Comparison of ENCODE assay signal across 22 mouse cellular contexts in genomic region chr11:80585211-80585610, GRCm38 (mm10).
A peak's percentile ranks its signal among the peaks of the same experiment; 100 is the strongest.
DNase-seq lines count a peak whose midpoint lies in the region; ATAC-seq lines count a peak whose summit lies in the region.
"Had no signal": no experiment of that assay in that cellular context is flagged by ENCODE, and none has a peak within 500 bp of the region (broad histone marks: within the 10 kb centered on the region; RNA-seq: fewer than 3 reads in every experiment).

No protein-coding gene starts in this region.

- WGBS in limb, embryonic 11.5 days = 40% methylated on average over 11 of the region's 11 CpGs
- 57% methylated on average over 11 of the region's 11 CpGs for WGBS in limb, embryonic 10.5 days
- 23% methylated on average over 11 of the region's 11 CpGs for WGBS in embryonic facial prominence, embryonic 12.5 days
- WGBS in midbrain, embryonic 12.5 days = 24% methylated on average over 11 of the region's 11 CpGs

- H3K4me1 ChIP-seq in limb, embryonic 11.5 days (ENCODE audit: control insufficient read depth, insufficient read depth, low read length) = no peaks in the 10 kb centered on the region
- peaks cover 23% of the 10 kb centered on the region for H3K4me1 ChIP-seq in limb, embryonic 10.5 days
- H3K4me1 ChIP-seq in embryonic facial prominence, embryonic 12.5 days = peaks cover 12% of the 10 kb centered on the region
- H3K4me1 ChIP-seq in midbrain, embryonic 12.5 days = peaks cover 13% of the 10 kb centered on the region; the same call in 1 of the 2 replicates
- H3K4me1 ChIP-seq: embryonic facial prominence, embryonic 15.5 days had no signal

- H3K36me3 ChIP-seq in limb, embryonic 11.5 days (ENCODE audit: control insufficient read depth, insufficient read depth, low read length) = no peaks in the 10 kb centered on the region
- no peaks in the 10 kb centered on the region for H3K36me3 ChIP-seq in limb, embryonic 10.5 days
- H3K36me3 ChIP-seq in embryonic facial prominence, embryonic 12.5 days = no peaks in the 10 kb centered on the region
- H3K36me3 ChIP-seq in midbrain, embryonic 12.5 days = no peaks in the 10 kb centered on the region
- H3K36me3 ChIP-seq: embryonic facial prominence, embryonic 15.5 days had no signal

- DNase-seq in limb, embryonic 11.5 days (ENCODE audit: low spot score) = peak; percentile 34
- DNase-seq in limb, embryonic 10.5 days (ENCODE audit: low spot score) = no peak
- DNase-seq in spleen, adult 12 weeks (ENCODE audit: low spot score) = no peak
- no peak for DNase-seq in adrenal gland, postnatal 10 days
- DNase-seq in kidney, adult 8-10 months = no peak
- DNase-seq: adrenal gland, adult 2 months; B cell, adult 2 months; cerebellum, adult 2 months; gastrocnemius, postnatal 25 days; heart, adult 2 months; heart, postnatal 14 days; kidney, adult 11 months; kidney, postnatal 4 days; right cerebral cortex, adult 18-20 months; right cerebral cortex, postnatal 4 days; thymus, adult 2 months had no signal

- H3K27ac ChIP-seq in limb, embryonic 11.5 days (replicated peaks; ENCODE audit: low read depth, low read length) = 0 out of 2 replicates have a peak overlapping the region, but pooled peaks have one; percentile 14
- no peak overlapping the region for H3K27ac ChIP-seq in limb, embryonic 10.5 days
- H3K27ac ChIP-seq in embryonic facial prominence, embryonic 12.5 days = peak overlapping the region; percentile 69
- peak overlapping the region; percentile 58 for H3K27ac ChIP-seq in midbrain, embryonic 12.5 days (replicated peaks)
- H3K27ac ChIP-seq: embryonic facial prominence, embryonic 15.5 days; heart, adult 2 months; heart, embryonic 13.5 days; macrophage had no signal

- H3K27me3 ChIP-seq in limb, embryonic 11.5 days (ENCODE audit: control insufficient read depth, insufficient read depth, low read length) = no peaks in the 10 kb centered on the region
- no peaks in the 10 kb centered on the region for H3K27me3 ChIP-seq in limb, embryonic 10.5 days (ENCODE audit: low read depth, poor library complexity, severe bottlenecking)
- H3K27me3 ChIP-seq in embryonic facial prominence, embryonic 12.5 days = no peaks in the 10 kb centered on the region
- H3K27me3 ChIP-seq in midbrain, embryonic 12.5 days = peaks cover 24% of the 10 kb centered on the region
- H3K27me3 ChIP-seq: embryonic facial prominence, embryonic 15.5 days; heart, embryonic 13.5 days had no signal

- H3K4me3 ChIP-seq in limb, embryonic 11.5 days (ENCODE audit: low read depth, low read length) = no peak overlapping the region
- H3K4me3 ChIP-seq in limb, embryonic 10.5 days = no peak overlapping the region
- H3K4me3 ChIP-seq in embryonic facial prominence, embryonic 12.5 days = no peak overlapping the region
- no peak overlapping the region for H3K4me3 ChIP-seq in midbrain, embryonic 12.5 days
- H3K4me3 ChIP-seq: embryonic facial prominence, embryonic 15.5 days; heart, adult 2 months; heart, embryonic 13.5 days had no signal

- no peak for ATAC-seq in limb, embryonic 11.5 days (ENCODE audit: insufficient number of reproducible peaks, low FRiP score, low TSS enrichment, low read depth)
- no peak for ATAC-seq in embryonic facial prominence, embryonic 12.5 days (ENCODE audit: insufficient number of reproducible peaks, insufficient read depth, low FRiP score, low TSS enrichment)
- no peak for ATAC-seq in midbrain, embryonic 12.5 days (ENCODE audit: low FRiP score, low read depth)
- ATAC-seq: forebrain, embryonic 16.5 days had no signal

- no peak overlapping the region for H3K4me2 ChIP-seq in limb, embryonic 11.5 days (ENCODE audit: low read depth, severe bottlenecking)
- no peak overlapping the region for H3K4me2 ChIP-seq in embryonic facial prominence, embryonic 12.5 days (replicated peaks)
- H3K4me2 ChIP-seq in midbrain, embryonic 12.5 days (replicated peaks) = no peak overlapping the region
- H3K4me2 ChIP-seq: embryonic facial prominence, embryonic 15.5 days; heart, embryonic 13.5 days had no signal

- no peak overlapping the region for H3K9ac ChIP-seq in limb, embryonic 11.5 days (ENCODE audit: low read length)
- no peak overlapping the region for H3K9ac ChIP-seq in embryonic facial prominence, embryonic 12.5 days
- H3K9ac ChIP-seq in midbrain, embryonic 12.5 days (replicated peaks) = peak overlapping the region; percentile 20; the same call in 1 of the 2 replicates
- H3K9ac ChIP-seq: embryonic facial prominence, embryonic 15.5 days; heart, embryonic 13.5 days had no signal

- H3K9me3 ChIP-seq in limb, embryonic 11.5 days (ENCODE audit: control insufficient read depth, low read length) = no peaks in the 10 kb centered on the region
- no peaks in the 10 kb centered on the region for H3K9me3 ChIP-seq in limb, embryonic 10.5 days (replicated peaks)
- H3K9me3 ChIP-seq in embryonic facial prominence, embryonic 12.5 days = no peaks in the 10 kb centered on the region
- no peaks in the 10 kb centered on the region for H3K9me3 ChIP-seq in midbrain, embryonic 12.5 days
- H3K9me3 ChIP-seq: embryonic facial prominence, embryonic 15.5 days; heart, embryonic 13.5 days had no signal
